Mouse (Mus musculus): ENCODE results near the gene Cd47.

DNA sequence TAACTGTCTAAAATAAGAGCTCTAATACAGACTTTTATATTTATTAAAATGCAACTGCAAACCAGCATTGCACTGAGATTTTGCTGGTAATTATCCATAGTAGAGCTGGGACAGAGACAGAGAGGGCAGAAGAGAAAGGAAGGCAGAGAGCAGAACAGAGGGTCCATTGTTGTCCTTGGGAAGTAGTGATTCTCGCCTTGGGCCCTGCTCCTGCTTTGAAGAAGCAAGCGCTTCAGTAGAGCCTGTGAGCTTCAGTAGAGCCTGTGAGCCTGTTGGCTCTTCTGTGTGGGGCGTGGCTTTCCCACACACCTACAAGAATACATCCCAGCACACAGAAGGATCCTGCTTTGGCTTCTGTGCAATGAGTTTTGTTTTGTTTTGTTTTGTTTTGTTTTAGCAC lies 47.0 kb upstream of the Cd47 start:
- TF ChIP-seq POLR2A (IDR thresholded peaks at IDR 0.05; ENCODE audit: control insufficient read depth, low read depth, low read length) = no peak
- no peak for TF ChIP-seq CTCF (IDR thresholded peaks at IDR 0.05; ENCODE audit: control insufficient read depth, insufficient read depth, insufficient replicate concordance, low read depth, low read length)

Data from testis, adult 2 months (tissue).